Mouse (Mus musculus): ENCODE results near the gene Lama2. TPM values are rescaled to one million over a fixed set of nuclear protein-coding genes. Genes with fewer than 3 reads are reported as not detected.
A peak's percentile ranks its signal among the peaks of the same experiment; 100 is the strongest.
"Not testable (repeated sequence)": the region's sequence is repeated elsewhere in the genome, so short reads cannot be mapped to it uniquely, and the experiment has no call there.

The Lama2 gene
- polyA plus RNA-seq, 1 experiment from 2014 or later = 0.81 TPM

- H3K4me1 ChIP-seq (ENCODE audit: control insufficient read depth, low read depth, low read length) = peaks cover 9% of the 10 kb centered on the region
- H3K36me3 ChIP-seq (ENCODE audit: control insufficient read depth, insufficient read depth) = no peaks in the 10 kb centered on the region
- ATAC-seq (ENCODE audit: low read depth) = peak; percentile 73
- peak overlapping the region; percentile 55 for H3K4me2 ChIP-seq (ENCODE audit: low read depth, low read length)
- 28% methylated on average over 7 of the region's 7 CpGs for WGBS (ENCODE audit: insufficient replicate concordance)
- H3K27me3 ChIP-seq (ENCODE audit: control insufficient read depth, insufficient read depth, low read depth, low read length) = no peaks in the 10 kb centered on the region
- H3K4me3 ChIP-seq (ENCODE audit: low read depth, low read length) = peak overlapping the region; percentile 48
- H3K27ac ChIP-seq (ENCODE audit: low read length) = peak overlapping the region; percentile 44; the same call in 1 of the 2 replicates
- peak overlapping the region; percentile 21; the same call in 1 of the 2 replicates for H3K9ac ChIP-seq (ENCODE audit: low read depth, low read length)
- H3K9me3 ChIP-seq (replicated peaks; ENCODE audit: control insufficient read depth, low read length) = no peaks in the 10 kb centered on the region
Observed at GRCm38 (mm10) chr10:26950448-26950847, 669.1 kb downstream of the Lama2 start.

GRCm38 (mm10) chr10:26949667-26950066, 669.9 kb downstream of the Lama2 start:
- 54% methylated on average over 8 of the region's 8 CpGs for WGBS (ENCODE audit: insufficient replicate concordance)
- peak overlapping the region; percentile 48 for H3K4me3 ChIP-seq (ENCODE audit: low read depth, low read length)

GRCm38 (mm10) chr10:26948331-26948730, 671.2 kb downstream of the Lama2 start:
- WGBS (ENCODE audit: insufficient replicate concordance) = 23% methylated on average over 2 of the region's 2 CpGs
- H3K4me3 ChIP-seq (ENCODE audit: low read depth, low read length) = no peak overlapping the region
- H3K4me2 ChIP-seq (ENCODE audit: low read depth, low read length) = no peak overlapping the region
- ATAC-seq (ENCODE audit: low read depth) = no peak
- no peaks in the 10 kb centered on the region for H3K27me3 ChIP-seq (ENCODE audit: control insufficient read depth, insufficient read depth, low read depth, low read length)
- no peak overlapping the region for H3K27ac ChIP-seq (ENCODE audit: low read length)
- H3K9ac ChIP-seq (ENCODE audit: low read depth, low read length) = no peak overlapping the region
- no peaks in the 10 kb centered on the region for H3K36me3 ChIP-seq (ENCODE audit: control insufficient read depth, insufficient read depth)
- no peaks in the 10 kb centered on the region for H3K9me3 ChIP-seq (replicated peaks; ENCODE audit: control insufficient read depth, low read length)
- peaks cover 9% of the 10 kb centered on the region for H3K4me1 ChIP-seq (ENCODE audit: control insufficient read depth, low read depth, low read length)

More at GRCm38 (mm10) chr10:26949667-26950066, 669.9 kb downstream of the Lama2 start:
- Histone ChIP-seq H3K27ac (ENCODE audit: low read length) (no peak overlapping the region; the same call in 1 of the 2 replicates), H3K27me3 (ENCODE audit: control insufficient read depth, insufficient read depth, low read depth, low read length) (no peaks in the 10 kb centered on the region), H3K9me3 (replicated peaks; ENCODE audit: control insufficient read depth, low read length) (no peaks in the 10 kb centered on the region), H3K36me3 (ENCODE audit: control insufficient read depth, insufficient read depth) (no peaks in the 10 kb centered on the region), H3K9ac (ENCODE audit: low read depth, low read length) (no peak overlapping the region), H3K4me2 (ENCODE audit: low read depth, low read length) (peak overlapping the region; percentile 55), H3K4me1 (ENCODE audit: control insufficient read depth, low read depth, low read length) (peaks cover 9% of the 10 kb centered on the region)
- peak; percentile 64 for ATAC-seq (ENCODE audit: low read depth)

- no peak for ATAC-seq (ENCODE audit: low read depth)
- Histone ChIP-seq H3K4me1 (ENCODE audit: control insufficient read depth, low read depth, low read length) (no peaks in the 10 kb centered on the region), H3K4me2 (ENCODE audit: low read depth, low read length) (no peak overlapping the region), H3K9me3 (replicated peaks; ENCODE audit: control insufficient read depth, low read length) (no peaks in the 10 kb centered on the region), H3K4me3 (ENCODE audit: low read depth, low read length) (no peak overlapping the region), H3K27ac (ENCODE audit: low read length) (no peak overlapping the region), H3K27me3 (ENCODE audit: control insufficient read depth, insufficient read depth, low read depth, low read length) (no peaks in the 10 kb centered on the region), H3K9ac (ENCODE audit: low read depth, low read length) (no peak overlapping the region), H3K36me3 (ENCODE audit: control insufficient read depth, insufficient read depth) (no peaks in the 10 kb centered on the region)
- 27% methylated on average over 1 of the region's 1 CpGs for WGBS (ENCODE audit: insufficient replicate concordance)
Observed at GRCm38 (mm10) chr10:26939549-26939948, 680.0 kb downstream of the Lama2 start.

GRCm38 (mm10) chr10:26938464-26938863, 681.1 kb downstream of the Lama2 start:
- not testable (repeated sequence) for H3K27ac ChIP-seq (ENCODE audit: low read length); H3K27me3 ChIP-seq (ENCODE audit: control insufficient read depth, insufficient read depth, low read depth, low read length); H3K4me1 ChIP-seq (ENCODE audit: control insufficient read depth, low read depth, low read length); ATAC-seq (ENCODE audit: low read depth); H3K4me2 ChIP-seq (ENCODE audit: low read depth, low read length); H3K36me3 ChIP-seq (ENCODE audit: control insufficient read depth, insufficient read depth); H3K9me3 ChIP-seq (replicated peaks; ENCODE audit: control insufficient read depth, low read length); H3K4me3 ChIP-seq (ENCODE audit: low read depth, low read length); H3K9ac ChIP-seq (ENCODE audit: low read depth, low read length)
- 77% methylated on average over 4 of the region's 4 CpGs for WGBS (ENCODE audit: insufficient replicate concordance)

- not testable (repeated sequence) for H3K4me2 ChIP-seq (ENCODE audit: low read depth, low read length); H3K27ac ChIP-seq (ENCODE audit: low read length); H3K4me1 ChIP-seq (ENCODE audit: control insufficient read depth, low read depth, low read length); ATAC-seq (ENCODE audit: low read depth); H3K4me3 ChIP-seq (ENCODE audit: low read depth, low read length); H3K9me3 ChIP-seq (replicated peaks; ENCODE audit: control insufficient read depth, low read length); H3K36me3 ChIP-seq (ENCODE audit: control insufficient read depth, insufficient read depth); H3K9ac ChIP-seq (ENCODE audit: low read depth, low read length); H3K27me3 ChIP-seq (ENCODE audit: control insufficient read depth, insufficient read depth, low read depth, low read length)
- 79% methylated on average over 6 of the region's 6 CpGs for WGBS (ENCODE audit: insufficient replicate concordance)
Observed at GRCm38 (mm10) chr10:26936056-26936455, 683.5 kb downstream of the Lama2 start.
